Mouse (Mus musculus): ENCODE data around the gene Sufu. TPM values are rescaled to one million over a fixed set of nuclear protein-coding genes. Genes with fewer than 3 reads are reported as not detected.
A peak's percentile ranks its signal among the peaks of the same experiment; 100 is the strongest.

Gene Sufu
- total and polyA plus RNA-seq, 3 experiments: 11.4 to 42.5 TPM; not detected in 1

GRCm38 (mm10) chr19:46397436-46398001 is 823 bp downstream of the Sufu start:
- DNase-seq (ENCODE audit: low read depth, low spot score): peak; percentile 70

GRCm38 (mm10) chr19:46398401-46398800 is 1.7 kb downstream of the Sufu start:
- no peak overlapping the region for H3K4me3 ChIP-seq (ENCODE audit: control insufficient read depth in 1 of 2, insufficient read depth in 1 of 2, low read depth in 2 of 2, low read length in 2 of 2)

More at GRCm38 (mm10) chr19:46397436-46398001, 823 bp downstream of the Sufu start:
- Histone ChIP-seq H3K9me3 (replicated peaks; ENCODE audit: insufficient read depth, low read length) (no peaks in the 10 kb centered on the region), H3K27me3 (ENCODE audit: control insufficient read depth in 1 of 2, insufficient read depth in 2 of 2, low read length in 2 of 2) (no peaks in the 10 kb centered on the region), H3K9ac (ENCODE audit: control insufficient read depth, low read depth, low read length, poor library complexity, severe bottlenecking) (peak overlapping the region; percentile 92), H3K36me3 (ENCODE audit: control insufficient read depth in 1 of 2, insufficient read depth in 2 of 2, low read length in 2 of 2) (peaks cover 3 to 13% of the 10 kb centered on the region in 2 experiments), H3K4me3 (ENCODE audit: control insufficient read depth in 1 of 2, insufficient read depth in 1 of 2, low read depth in 2 of 2, low read length in 2 of 2) (peak overlapping the region; percentile 80 to 95), H3K4me1 (ENCODE audit: control insufficient read depth in 1 of 2, insufficient read depth in 2 of 2, low read length in 2 of 2) (peaks cover 0 to 16% of the 10 kb centered on the region in 2 experiments; a peak in 3 of 4 replicates), H3K79me2 (ENCODE audit: control insufficient read depth, insufficient read depth, low read length, poor library complexity) (peaks cover 44% of the 10 kb centered on the region), H3K27ac (ENCODE audit: control insufficient read depth, low read depth, low read length) (peak overlapping the region; percentile 37)
- TF ChIP-seq UBTF (IDR thresholded peaks at IDR 0.05; ENCODE audit: borderline replicate concordance, insufficient read depth, low read depth, low read length): no peak
- no peak for TF ChIP-seq EP300 (IDR thresholded peaks at IDR 0.05; ENCODE audit: low read depth in 1 of 2, low read length in 2 of 2)
- peak; percentile 73; the same call in 1 of the 2 replicates for TF ChIP-seq SIN3A (IDR thresholded peaks at IDR 0.05; ENCODE audit: low read length)
- no peak for TF ChIP-seq KAT2A (conservative IDR thresholded peaks at IDR 0.05; ENCODE audit: low read depth, low read length)
- peak; percentile 80 for TF ChIP-seq MAFK (IDR thresholded peaks at IDR 0.05; ENCODE audit: borderline replicate concordance, low read depth, low read length)
- TF ChIP-seq MYC (IDR thresholded peaks at IDR 0.05; ENCODE audit: low read depth, low read length): no peak
- TF ChIP-seq TAL1 (IDR thresholded peaks at IDR 0.05; ENCODE audit: low read length): no peak
- TF ChIP-seq ZNF384 (IDR thresholded peaks at IDR 0.05; ENCODE audit: low read depth, low read length): no peak
- TF ChIP-seq BHLHE40 (IDR thresholded peaks at IDR 0.05; ENCODE audit: borderline replicate concordance, low read depth, low read length): no peak
- no peak for TF ChIP-seq JUND (IDR thresholded peaks at IDR 0.05; ENCODE audit: low read depth, low read length)
- TF ChIP-seq CTCF (IDR thresholded peaks at IDR 0.05 in 2 of 3, conservative IDR thresholded peaks at IDR 0.05 in 1 of 3; ENCODE audit: control insufficient read depth in 1 of 3, insufficient read depth in 1 of 3, low read depth in 2 of 3, low read length in 3 of 3, poor library complexity in 1 of 3, severe bottlenecking in 1 of 3): no peak
- no peak for TF ChIP-seq RCOR1 (IDR thresholded peaks at IDR 0.05; ENCODE audit: low read depth, low read length)
- TF ChIP-seq MAZ (IDR thresholded peaks at IDR 0.05; ENCODE audit: low read depth, low read length): peak; percentile 28; the same call in 1 of the 2 replicates
- TF ChIP-seq POLR2AphosphoS5 (IDR thresholded peaks at IDR 0.05; ENCODE audit: borderline replicate concordance, low read depth, low read length): no peak
- no peak for TF ChIP-seq CHD1 (IDR thresholded peaks at IDR 0.05; ENCODE audit: low read depth, low read length)
- no peak for TF ChIP-seq ZKSCAN1 (IDR thresholded peaks at IDR 0.05; ENCODE audit: low read depth, low read length)
- TF ChIP-seq USF1 (IDR thresholded peaks at IDR 0.05; ENCODE audit: low read depth, low read length): no peak
- no peak for TF ChIP-seq NELFE (IDR thresholded peaks at IDR 0.05; ENCODE audit: low read depth, low read length)
- TF ChIP-seq ZMIZ1 (IDR thresholded peaks at IDR 0.05; ENCODE audit: low read depth, low read length): no peak
- TF ChIP-seq MXI1 (IDR thresholded peaks at IDR 0.05; ENCODE audit: low read depth, low read length): peak; percentile 54; the same call in 1 of the 2 replicates
- 0 out of 2 replicates have a peak, but pooled peaks have one; percentile 19 for TF ChIP-seq ETS1 (IDR thresholded peaks at IDR 0.05; ENCODE audit: low read depth, low read length)
- TF ChIP-seq GABPA (IDR thresholded peaks at IDR 0.05; ENCODE audit: low read depth, low read length): no peak
- no peak for TF ChIP-seq E2F4 (IDR thresholded peaks at IDR 0.05; ENCODE audit: borderline replicate concordance, low read depth, low read length)
- no peak for TF ChIP-seq RAD21 (IDR thresholded peaks at IDR 0.05; ENCODE audit: low read depth, low read length)
- no peak for TF ChIP-seq USF2 (IDR thresholded peaks at IDR 0.05; ENCODE audit: borderline replicate concordance in 1 of 2, insufficient read depth in 1 of 2, low read depth in 1 of 2, low read length in 2 of 2)
- no peak for TF ChIP-seq ZC3H11A (IDR thresholded peaks at IDR 0.05; ENCODE audit: low read depth, low read length)
- TF ChIP-seq TCF12 (IDR thresholded peaks at IDR 0.05; ENCODE audit: low read depth, low read length): no peak
- no peak for TF ChIP-seq POLR2A (IDR thresholded peaks at IDR 0.05; ENCODE audit: control insufficient read depth in 1 of 2, insufficient read depth in 1 of 2, low read depth in 1 of 2, low read length in 2 of 2, poor library complexity in 1 of 2)
- TF ChIP-seq MAX (IDR thresholded peaks at IDR 0.05; ENCODE audit: low read length): no peak
- no peak for TF ChIP-seq MEF2A (IDR thresholded peaks at IDR 0.05; ENCODE audit: extremely low read depth, insufficient replicate concordance, low read depth, low read length, poor library complexity, severe bottlenecking)
- TF ChIP-seq MYB (IDR thresholded peaks at IDR 0.05; ENCODE audit: low read depth, low read length): no peak
- TF ChIP-seq GATA1 (IDR thresholded peaks at IDR 0.05; ENCODE audit: low read depth, low read length): no peak
- no peak for TF ChIP-seq SMC3 (IDR thresholded peaks at IDR 0.05; ENCODE audit: low read depth, low read length)
- no peak for TF ChIP-seq ELF1 (IDR thresholded peaks at IDR 0.05; ENCODE audit: low read depth, low read length)
- TF ChIP-seq HCFC1 (IDR thresholded peaks at IDR 0.05; ENCODE audit: low read depth, low read length): no peak

More at GRCm38 (mm10) chr19:46398401-46398800, 1.7 kb downstream of the Sufu start:
- H3K4me1 ChIP-seq (ENCODE audit: control insufficient read depth in 1 of 2, insufficient read depth in 2 of 2, low read length in 2 of 2): peaks cover 0 to 16% of the 10 kb centered on the region in 2 experiments; a peak in 3 of 4 replicates
- no peak overlapping the region for H3K9ac ChIP-seq (ENCODE audit: control insufficient read depth, low read depth, low read length, poor library complexity, severe bottlenecking)
- peaks cover 37% of the 10 kb centered on the region for H3K79me2 ChIP-seq (ENCODE audit: control insufficient read depth, insufficient read depth, low read length, poor library complexity)
- TF ChIP-seq NRF1 (IDR thresholded peaks at IDR 0.05; ENCODE audit: insufficient read depth, low read depth, low read length, poor library complexity, severe bottlenecking): no peak
- TF ChIP-seq MYB (IDR thresholded peaks at IDR 0.05; ENCODE audit: low read depth, low read length): no peak
- no peak for TF ChIP-seq POLR2AphosphoS2 (IDR thresholded peaks at IDR 0.05; ENCODE audit: low read length)
- no peak for TF ChIP-seq ZMIZ1 (IDR thresholded peaks at IDR 0.05; ENCODE audit: low read depth, low read length)
- no peak for TF ChIP-seq RCOR1 (IDR thresholded peaks at IDR 0.05; ENCODE audit: low read depth, low read length)
- TF ChIP-seq TAL1 (IDR thresholded peaks at IDR 0.05; ENCODE audit: low read length): no peak
- TF ChIP-seq GABPA (IDR thresholded peaks at IDR 0.05; ENCODE audit: low read depth, low read length): no peak
- TF ChIP-seq MAX (IDR thresholded peaks at IDR 0.05; ENCODE audit: low read length): no peak
- TF ChIP-seq POLR2A (IDR thresholded peaks at IDR 0.05; ENCODE audit: control insufficient read depth in 1 of 2, insufficient read depth in 1 of 2, low read depth in 1 of 2, low read length in 2 of 2, poor library complexity in 1 of 2): no peak
- TF ChIP-seq USF2 (IDR thresholded peaks at IDR 0.05; ENCODE audit: borderline replicate concordance in 1 of 2, insufficient read depth in 1 of 2, low read depth in 1 of 2, low read length in 2 of 2): no peak
- no peak for TF ChIP-seq MAZ (IDR thresholded peaks at IDR 0.05; ENCODE audit: low read depth, low read length)
- no peak for TF ChIP-seq TBP (IDR thresholded peaks at IDR 0.05; ENCODE audit: low read depth, low read length)
- no peak for DNase-seq (ENCODE audit: low read depth, low spot score)
- H3K36me3 ChIP-seq (ENCODE audit: control insufficient read depth in 1 of 2, insufficient read depth in 2 of 2, low read length in 2 of 2): peaks cover 8 to 13% of the 10 kb centered on the region in 2 experiments
- no peak overlapping the region for H3K27ac ChIP-seq (ENCODE audit: control insufficient read depth, low read depth, low read length)
- H3K9me3 ChIP-seq (replicated peaks; ENCODE audit: insufficient read depth, low read length): no peaks in the 10 kb centered on the region
- no peaks in the 10 kb centered on the region for H3K27me3 ChIP-seq (ENCODE audit: control insufficient read depth in 1 of 2, insufficient read depth in 2 of 2, low read length in 2 of 2)
